Mouse (Mus musculus): ENCODE data around the gene Olfr464. TPM values are rescaled to one million over a fixed set of nuclear protein-coding genes. Genes with fewer than 3 reads are reported as not detected.

The Olfr464 gene
- polyA plus RNA-seq, 1 experiment: not detected

DNA sequence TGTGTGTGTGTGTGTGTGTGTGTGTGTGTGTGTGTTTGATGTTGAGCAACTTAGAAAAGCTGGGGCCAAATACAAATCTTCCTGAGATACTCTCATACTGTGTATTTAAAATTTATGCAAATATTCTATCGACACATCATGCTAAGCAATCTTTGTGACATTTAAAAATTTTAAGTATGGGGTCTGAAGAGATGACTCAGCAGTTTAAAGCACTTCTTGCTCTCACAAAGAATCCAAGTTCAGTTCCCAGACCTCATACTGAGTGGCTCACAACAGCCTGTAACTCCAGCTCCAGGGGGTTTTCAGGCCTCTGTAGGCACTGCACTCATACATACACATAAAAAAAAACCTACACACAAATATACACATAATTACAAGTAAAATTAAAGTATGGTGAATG lies 4.8 kb downstream of the Olfr464 start:
- no peaks in the 10 kb centered on the region for H3K9me3 ChIP-seq (replicated peaks; ENCODE audit: control insufficient read depth, insufficient read depth, low read length, poor library complexity, severe bottlenecking)
- H3K4me3 ChIP-seq (ENCODE audit: low read depth, low read length): no peak overlapping the region
- H3K36me3 ChIP-seq (ENCODE audit: control insufficient read depth, insufficient read depth, low read length, poor library complexity, severe bottlenecking): no peaks in the 10 kb centered on the region
- no peaks in the 10 kb centered on the region for H3K4me1 ChIP-seq (ENCODE audit: control insufficient read depth, insufficient read depth, low read length)
- H3K9ac ChIP-seq (ENCODE audit: low read depth, poor library complexity, severe bottlenecking): no peak overlapping the region
- no peak overlapping the region for H3K27ac ChIP-seq (ENCODE audit: insufficient read depth, low read length)
- no peaks in the 10 kb centered on the region; the same call in 1 of the 2 replicates for H3K27me3 ChIP-seq (ENCODE audit: control insufficient read depth, insufficient read depth, low read length, poor library complexity, severe bottlenecking)
- no peak for TF ChIP-seq POLR2A (IDR thresholded peaks at IDR 0.05; ENCODE audit: insufficient read depth, low read length)
- no peak for TF ChIP-seq CTCF (IDR thresholded peaks at IDR 0.05; ENCODE audit: low read depth, low read length)
- no peak for TF ChIP-seq EP300 (IDR thresholded peaks at IDR 0.05; ENCODE audit: insufficient read depth, low read depth, low read length)

DNA sequence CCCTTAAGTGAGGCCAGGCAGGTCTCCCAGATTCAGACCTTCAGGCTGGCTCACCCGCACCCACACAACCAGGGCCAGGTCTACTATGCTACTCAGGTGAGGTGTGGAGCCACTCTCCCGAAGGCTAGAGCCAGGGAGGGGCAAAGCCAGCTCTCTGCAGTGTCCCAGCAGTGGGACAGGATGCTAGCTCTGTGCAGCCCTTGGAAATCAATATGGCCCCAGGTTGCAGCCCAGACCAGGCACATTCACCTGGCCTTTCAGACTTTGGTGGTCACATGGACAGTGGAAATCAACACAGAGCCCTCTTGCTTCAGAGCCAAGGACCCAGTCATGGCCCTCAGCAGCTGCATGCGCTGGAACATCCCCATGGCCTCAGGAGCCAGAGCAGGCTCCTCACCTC lies 16.4 kb downstream of the Olfr464 start:
- Histone ChIP-seq H3K9ac (ENCODE audit: low read depth, poor library complexity, severe bottlenecking) (no peak overlapping the region), H3K4me3 (ENCODE audit: low read depth, low read length) (no peak overlapping the region), H3K27me3 (ENCODE audit: control insufficient read depth, insufficient read depth, low read length, poor library complexity, severe bottlenecking) (no peaks in the 10 kb centered on the region), H3K27ac (ENCODE audit: insufficient read depth, low read length) (no peak overlapping the region), H3K36me3 (ENCODE audit: control insufficient read depth, insufficient read depth, low read length, poor library complexity, severe bottlenecking) (no peaks in the 10 kb centered on the region), H3K9me3 (replicated peaks; ENCODE audit: control insufficient read depth, insufficient read depth, low read length, poor library complexity, severe bottlenecking) (no peaks in the 10 kb centered on the region), H3K4me1 (ENCODE audit: control insufficient read depth, insufficient read depth, low read length) (no peaks in the 10 kb centered on the region)
- TF ChIP-seq CTCF (IDR thresholded peaks at IDR 0.05; ENCODE audit: low read depth, low read length) (no peak), EP300 (IDR thresholded peaks at IDR 0.05; ENCODE audit: insufficient read depth, low read depth, low read length) (no peak), POLR2A (IDR thresholded peaks at IDR 0.05; ENCODE audit: insufficient read depth, low read length) (no peak)

DNA sequence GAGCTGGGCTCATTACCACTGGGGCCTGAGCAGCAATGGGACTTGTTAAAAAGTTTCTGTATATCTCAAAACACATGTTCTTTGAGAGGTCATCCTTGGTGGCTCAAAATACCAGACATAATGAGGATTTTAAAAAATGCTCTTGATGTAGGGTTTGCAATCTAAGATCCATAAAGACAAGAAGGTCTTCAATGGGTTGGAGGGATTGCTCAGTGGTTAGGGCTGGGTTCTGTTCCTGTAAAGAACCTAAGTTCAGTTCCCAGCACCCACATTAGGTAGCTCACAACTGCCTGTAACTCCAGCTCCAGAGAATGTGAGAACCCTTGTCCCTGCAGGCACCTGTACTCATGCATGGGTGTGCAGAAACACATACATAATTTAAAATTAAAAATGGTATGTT lies 23.5 kb downstream of the Olfr464 start, which contains the start of gene Olfr463:
TSS of gene Olfr463 (minus strand) at position 101 of the 400 bp plus-strand sequence.
- no peaks in the 10 kb centered on the region for H3K36me3 ChIP-seq (ENCODE audit: control insufficient read depth, insufficient read depth, low read length, poor library complexity, severe bottlenecking)
- H3K9ac ChIP-seq (ENCODE audit: low read depth, poor library complexity, severe bottlenecking): no peak within 1 kb of the TSS
- H3K27me3 ChIP-seq (ENCODE audit: control insufficient read depth, insufficient read depth, low read length, poor library complexity, severe bottlenecking): no peaks in the 10 kb centered on the region
- H3K4me1 ChIP-seq (ENCODE audit: control insufficient read depth, insufficient read depth, low read length): no peaks in the 10 kb centered on the region
- H3K4me3 ChIP-seq (ENCODE audit: low read depth, low read length): no peak within 1 kb of the TSS
- TF ChIP-seq EP300 (IDR thresholded peaks at IDR 0.05; ENCODE audit: insufficient read depth, low read depth, low read length) (no peak), CTCF (IDR thresholded peaks at IDR 0.05; ENCODE audit: low read depth, low read length) (no peak), POLR2A (IDR thresholded peaks at IDR 0.05; ENCODE audit: insufficient read depth, low read length) (no peak)
- no peaks in the 10 kb centered on the region; the same call in 1 of the 2 replicates for H3K9me3 ChIP-seq (replicated peaks; ENCODE audit: control insufficient read depth, insufficient read depth, low read length, poor library complexity, severe bottlenecking)
- H3K27ac ChIP-seq (ENCODE audit: insufficient read depth, low read length): no peak within 1 kb of the TSS

DNA sequence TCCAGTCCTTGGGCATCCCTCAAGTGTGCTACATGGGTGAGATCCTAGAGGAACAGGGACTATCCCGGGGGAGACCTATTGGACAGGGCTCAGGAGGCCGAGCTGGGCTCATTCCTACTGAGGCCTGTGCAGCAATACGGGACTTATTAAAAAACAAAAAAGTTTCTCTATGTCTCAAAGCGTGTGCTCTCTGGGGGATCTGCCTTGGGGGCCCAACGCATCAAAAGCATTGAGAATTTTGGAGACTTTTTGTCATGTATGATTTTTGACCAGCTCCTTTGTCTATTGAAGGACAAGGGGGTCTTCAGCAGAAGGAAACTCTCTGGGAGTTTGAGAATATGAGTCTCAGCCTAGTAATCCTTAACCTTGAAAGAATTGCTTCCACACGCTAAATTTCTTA lies 28.6 kb downstream of the Olfr464 start, which contains the start of gene Olfr462:
TSS of gene Olfr462 (minus strand) at position 101 of the 400 bp plus-strand sequence.
- no peak within 1 kb of the TSS for H3K4me3 ChIP-seq (ENCODE audit: low read depth, low read length)
- H3K27ac ChIP-seq (ENCODE audit: insufficient read depth, low read length): no peak within 1 kb of the TSS
- H3K9ac ChIP-seq (ENCODE audit: low read depth, poor library complexity, severe bottlenecking): no peak within 1 kb of the TSS
- no peaks in the 10 kb centered on the region; the same call in 1 of the 2 replicates for H3K9me3 ChIP-seq (replicated peaks; ENCODE audit: control insufficient read depth, insufficient read depth, low read length, poor library complexity, severe bottlenecking)
- no peaks in the 10 kb centered on the region for H3K4me1 ChIP-seq (ENCODE audit: control insufficient read depth, insufficient read depth, low read length)
- TF ChIP-seq POLR2A (IDR thresholded peaks at IDR 0.05; ENCODE audit: insufficient read depth, low read length) (no peak), EP300 (IDR thresholded peaks at IDR 0.05; ENCODE audit: insufficient read depth, low read depth, low read length) (no peak), CTCF (IDR thresholded peaks at IDR 0.05; ENCODE audit: low read depth, low read length) (no peak)
- no peaks in the 10 kb centered on the region for H3K36me3 ChIP-seq (ENCODE audit: control insufficient read depth, insufficient read depth, low read length, poor library complexity, severe bottlenecking)
- no peaks in the 10 kb centered on the region for H3K27me3 ChIP-seq (ENCODE audit: control insufficient read depth, insufficient read depth, low read length, poor library complexity, severe bottlenecking)

DNA sequence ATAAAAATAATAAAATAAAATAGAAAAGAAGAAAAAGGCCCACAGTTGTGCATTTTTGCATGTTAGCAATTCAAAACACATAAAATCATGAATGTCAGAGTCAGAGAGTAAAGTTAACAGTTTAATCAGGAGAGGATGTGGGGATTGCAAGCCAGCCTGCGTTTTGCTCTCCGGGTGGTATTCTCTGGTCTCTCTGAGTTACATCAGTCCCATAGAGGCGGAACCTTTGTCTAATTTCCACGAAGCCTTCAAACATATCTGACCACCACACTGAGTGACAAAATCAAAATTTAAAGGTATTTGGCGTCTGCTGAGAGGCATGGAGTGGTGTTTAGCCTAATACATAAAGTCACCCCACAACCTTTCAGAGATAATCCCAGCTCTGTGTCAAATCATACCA lies 35.9 kb downstream of the Olfr464 start:
- H3K36me3 ChIP-seq (ENCODE audit: control insufficient read depth, insufficient read depth, low read length, poor library complexity, severe bottlenecking): no peaks in the 10 kb centered on the region
- no peak overlapping the region for H3K9ac ChIP-seq (ENCODE audit: low read depth, poor library complexity, severe bottlenecking)
- H3K27me3 ChIP-seq (ENCODE audit: control insufficient read depth, insufficient read depth, low read length, poor library complexity, severe bottlenecking): no peaks in the 10 kb centered on the region
- H3K4me1 ChIP-seq (ENCODE audit: control insufficient read depth, insufficient read depth, low read length): no peaks in the 10 kb centered on the region
- TF ChIP-seq EP300 (IDR thresholded peaks at IDR 0.05; ENCODE audit: insufficient read depth, low read depth, low read length) (no peak), POLR2A (IDR thresholded peaks at IDR 0.05; ENCODE audit: insufficient read depth, low read length) (no peak), CTCF (IDR thresholded peaks at IDR 0.05; ENCODE audit: low read depth, low read length) (no peak)
- no peaks in the 10 kb centered on the region for H3K9me3 ChIP-seq (replicated peaks; ENCODE audit: control insufficient read depth, insufficient read depth, low read length, poor library complexity, severe bottlenecking)
- H3K4me3 ChIP-seq (ENCODE audit: low read depth, low read length): no peak overlapping the region
- no peak overlapping the region for H3K27ac ChIP-seq (ENCODE audit: insufficient read depth, low read length)

DNA sequence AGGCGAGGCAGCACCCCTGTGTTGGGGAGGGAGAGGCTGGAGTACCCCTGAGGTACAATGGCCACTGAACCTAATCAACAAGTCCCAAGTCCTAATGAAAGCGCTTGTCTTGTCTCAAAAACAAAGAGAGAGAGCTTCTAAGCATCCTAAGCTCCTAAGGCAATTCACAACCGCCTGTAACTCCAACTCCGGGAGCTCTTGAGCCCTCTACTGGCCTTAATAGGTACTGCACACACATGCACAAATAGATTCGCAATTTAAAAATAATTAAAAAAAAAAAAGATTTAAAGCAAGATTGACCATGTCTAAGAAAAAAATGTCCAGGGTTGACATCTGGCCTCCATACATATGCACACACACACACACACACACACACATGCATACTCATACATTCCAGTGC lies 37.3 kb downstream of the Olfr464 start:
- Histone ChIP-seq H3K9ac (ENCODE audit: low read depth, poor library complexity, severe bottlenecking) (no peak overlapping the region), H3K27ac (ENCODE audit: insufficient read depth, low read length) (no peak overlapping the region), H3K27me3 (ENCODE audit: control insufficient read depth, insufficient read depth, low read length, poor library complexity, severe bottlenecking) (no peaks in the 10 kb centered on the region), H3K4me3 (ENCODE audit: low read depth, low read length) (no peak overlapping the region), H3K36me3 (ENCODE audit: control insufficient read depth, insufficient read depth, low read length, poor library complexity, severe bottlenecking) (no peaks in the 10 kb centered on the region), H3K4me1 (ENCODE audit: control insufficient read depth, insufficient read depth, low read length) (no peaks in the 10 kb centered on the region), H3K9me3 (replicated peaks; ENCODE audit: control insufficient read depth, insufficient read depth, low read length, poor library complexity, severe bottlenecking) (no peaks in the 10 kb centered on the region)
- TF ChIP-seq POLR2A (IDR thresholded peaks at IDR 0.05; ENCODE audit: insufficient read depth, low read length) (no peak), EP300 (IDR thresholded peaks at IDR 0.05; ENCODE audit: insufficient read depth, low read depth, low read length) (no peak), CTCF (IDR thresholded peaks at IDR 0.05; ENCODE audit: low read depth, low read length) (no peak)

Measured in ES-Bruce4 (cell line).